Mouse (Mus musculus) limb, embryonic 13.5 days (tissue): ENCODE data around the gene Il11ra1. TPM values are rescaled to one million over a fixed set of nuclear protein-coding genes. Genes with fewer than 3 reads are reported as not detected.
"Not testable (repeated sequence)": the region's sequence is repeated elsewhere in the genome, so short reads cannot be mapped to it uniquely, and the experiment has no call there.

ENCODE experiments used
- ATAC-seq: fragments of 200-750 bp; cut with Nextera tagmentation; 2 replicates; pipeline ENCODE4 v1.8.0; 2017; ENCODE audit warnings: low read depth, moderate number of reproducible peaks, moderate TSS enrichment; ENCODE audit not compliant: low FRiP score
- H3K27ac ChIP-seq: fragments of 300-500 bp; sonication (generic); 2 replicates; pipeline ENCODE4 v1.5.1; 2015; ENCODE audit warnings: inconsistent platforms, mild to moderate bottlenecking, moderate library complexity
- H3K27me3 ChIP-seq: fragments of 300-500 bp; sonication (generic); 2 replicates; pipeline ENCODE4 v1.6.1; 2015; ENCODE audit warnings: mild to moderate bottlenecking, inconsistent platforms
- H3K36me3 ChIP-seq: fragments of 300-500 bp; sonication (generic); 2 replicates; pipeline ENCODE4 v1.6.1; 2015; ENCODE audit warnings: inconsistent platforms, mild to moderate bottlenecking, moderate library complexity
- H3K4me1 ChIP-seq: fragments of 300-500 bp; sonication (generic); 2 replicates; pipeline ENCODE4 v1.6.1; 2015; ENCODE audit warnings: inconsistent platforms
- H3K4me2 ChIP-seq: fragments of 300-500 bp; sonication (generic); replicated peaks from 2 replicates; pipeline ENCODE4 v1.6.1; 2015; ENCODE audit warnings: inconsistent platforms, mild to moderate bottlenecking, moderate library complexity
- H3K4me3 ChIP-seq: fragments of 300-500 bp; sonication (generic); 2 replicates; pipeline ENCODE4 v1.5.1; 2015; ENCODE audit warnings: moderate library complexity, mild to moderate bottlenecking, inconsistent platforms
- H3K9ac ChIP-seq: fragments of 300-500 bp; sonication (generic); 2 replicates; pipeline ENCODE4 v1.6.1; 2015; ENCODE audit warnings: mild to moderate bottlenecking, inconsistent platforms
- H3K9me3 ChIP-seq: fragments of 300-500 bp; sonication (generic); 2 replicates; pipeline ENCODE4 v1.6.1; 2016; ENCODE audit warnings: inconsistent platforms
- WGBS: fragments of 180-500 bp; shearing (Covaris S2); methylation state at CpG from one replicate; pipeline ENCODE4 v1.1.7; 2015; 5-methylcytosine and 5-hydroxymethylcytosine counted together
- polyA plus RNA-seq: library from polyadenylated mRNA; unstranded; fragments of >200 nt; fragmentation: Nextera tagmentation; extraction: Ambion mirVana; gene quantifications from 2 replicates; pipeline ENCODE4 v1.2.1, GENCODE M21; 2015

The Il11ra1 gene
- polyA plus RNA-seq, 1 experiment from 2014 or later: 405 TPM

DNA sequence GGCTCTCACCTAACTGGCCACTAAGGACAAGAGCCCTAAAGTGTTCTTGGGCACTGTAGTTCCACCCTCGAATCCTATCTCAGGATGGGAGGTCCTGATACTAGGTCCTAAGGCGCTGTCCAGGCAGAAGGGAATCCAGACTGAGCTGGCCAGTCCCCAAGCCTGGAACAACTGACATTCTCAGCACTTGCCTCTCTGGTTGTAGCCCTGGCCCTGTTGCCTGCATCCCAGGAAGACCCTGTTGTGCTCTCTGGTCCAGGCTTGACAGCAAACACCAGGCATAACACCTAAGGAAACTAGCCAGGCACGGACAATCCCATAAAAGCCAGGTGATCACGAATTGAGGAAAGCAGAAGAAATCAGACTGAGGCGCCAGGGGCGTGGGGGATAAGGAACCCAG, 17.0 kb upstream of the Il11ra1 start:
- Histone ChIP-seq H3K9me3 (no peaks in the 10 kb centered on the region), H3K36me3 (no peaks in the 10 kb centered on the region), H3K9ac (no peak overlapping the region), H3K27me3 (peaks cover 59% of the 10 kb centered on the region), H3K27ac (no peak overlapping the region), H3K4me1 (peaks cover 18% of the 10 kb centered on the region), H3K4me3 (no peak overlapping the region), H3K4me2 (no peak overlapping the region)
- WGBS: 16% methylated on average over 6 of the region's 6 CpGs
- peak; percentile 21; the same call in 1 of the 2 replicates for ATAC-seq

DNA sequence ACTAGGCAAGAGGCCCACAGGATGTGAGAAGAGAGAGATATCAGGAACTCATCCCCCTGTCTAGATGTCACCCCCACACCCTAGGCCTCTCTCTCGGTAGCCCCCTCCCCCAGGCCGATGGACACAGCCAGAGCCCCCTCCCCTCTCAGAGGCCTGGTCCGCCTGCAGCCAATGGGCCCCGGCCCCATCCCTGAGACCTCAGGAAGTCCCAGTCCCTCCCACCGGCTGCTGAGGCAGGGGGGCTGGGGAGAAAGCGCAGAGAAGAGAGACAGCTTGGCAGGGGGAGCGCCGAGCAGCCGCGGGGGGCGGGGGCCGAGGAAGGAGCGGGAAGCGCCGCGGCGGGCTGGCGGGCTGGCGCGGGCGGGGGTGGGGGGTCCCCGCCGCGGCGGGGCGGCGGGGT, 16.5 kb upstream of the Il11ra1 start:
- not testable (repeated sequence) for H3K27ac ChIP-seq, H3K36me3 ChIP-seq, H3K9ac ChIP-seq, H3K9me3 ChIP-seq
- Histone ChIP-seq H3K27me3 (peaks cover 54% of the 10 kb centered on the region), H3K4me3 (peak overlapping the region; percentile 27), H3K4me2 (peak overlapping the region; percentile 55), H3K4me1 (peaks cover 18% of the 10 kb centered on the region)
- WGBS: 0% methylated on average over 8 of the region's 27 CpGs
- peak; percentile 37; the same call in 1 of the 2 replicates for ATAC-seq

- Histone ChIP-seq H3K27me3 (peaks cover 44% of the 10 kb centered on the region), H3K4me1 (peaks cover 15% of the 10 kb centered on the region), H3K4me3 (peak overlapping the region; percentile 10; the same call in 1 of the 2 replicates), H3K4me2 (peak overlapping the region; percentile 47)
- ATAC-seq, H3K27ac ChIP-seq, H3K9ac ChIP-seq, H3K36me3 ChIP-seq, H3K9me3 ChIP-seq: not testable (repeated sequence)
- WGBS: 4% methylated on average over 23 of the region's 27 CpGs
Observed at GRCm38 (mm10) chr4:41684131-41684930, 15.5 kb upstream of the Il11ra1 start.

GRCm38 (mm10) chr4:41684931-41685453, 14.8 kb upstream of the Il11ra1 start:
- not testable (repeated sequence) for H3K4me3 ChIP-seq, H3K27ac ChIP-seq, H3K36me3 ChIP-seq, H3K9me3 ChIP-seq, H3K9ac ChIP-seq, H3K4me2 ChIP-seq, ATAC-seq, H3K4me1 ChIP-seq
- peaks cover 37% of the 10 kb centered on the region for H3K27me3 ChIP-seq
- 3% methylated on average over 13 of the region's 14 CpGs for WGBS

DNA sequence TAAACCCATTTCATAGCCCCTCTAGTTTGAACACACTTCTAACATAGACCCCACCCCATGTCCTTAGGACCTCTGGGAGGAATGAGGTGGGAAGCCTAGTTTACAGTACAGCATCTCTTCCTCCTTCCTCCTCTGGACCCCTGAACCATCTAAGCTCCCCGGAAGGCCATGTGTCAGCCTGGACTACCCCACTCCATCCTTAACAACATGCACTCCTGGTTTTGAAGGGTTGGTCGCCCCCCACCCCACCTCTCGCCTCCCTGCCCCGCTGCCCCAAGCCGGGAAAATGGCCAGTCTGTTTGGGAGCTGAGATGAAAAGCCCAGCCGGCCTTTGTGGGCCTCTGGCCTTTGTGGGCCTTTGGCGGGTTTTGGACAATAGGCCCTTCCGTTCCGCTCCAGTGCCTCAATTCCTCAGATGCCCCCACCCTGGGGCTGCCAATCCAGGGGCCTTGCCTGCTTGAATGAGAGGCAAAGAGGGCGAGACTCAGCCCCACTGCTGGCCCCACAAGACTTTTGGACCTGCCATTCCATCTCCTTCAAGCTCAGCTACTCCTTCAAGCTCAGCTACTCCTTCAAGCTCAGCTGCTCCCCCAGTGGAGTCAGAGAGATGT, 13.8 kb upstream of the Il11ra1 start:
- not testable (repeated sequence) for H3K9ac ChIP-seq, H3K4me2 ChIP-seq, ATAC-seq, H3K9me3 ChIP-seq, H3K27ac ChIP-seq, H3K36me3 ChIP-seq, H3K4me3 ChIP-seq, H3K4me1 ChIP-seq
- peaks cover 28% of the 10 kb centered on the region for H3K27me3 ChIP-seq
- WGBS: 58% methylated on average over 10 of the region's 10 CpGs

- H3K4me1 ChIP-seq, H3K4me3 ChIP-seq, H3K9me3 ChIP-seq, H3K9ac ChIP-seq, H3K27ac ChIP-seq, H3K36me3 ChIP-seq, ATAC-seq, H3K4me2 ChIP-seq: not testable (repeated sequence)
- peaks cover 18% of the 10 kb centered on the region for H3K27me3 ChIP-seq
- 54% methylated on average over 1 of the region's 1 CpGs for WGBS
Observed at GRCm38 (mm10) chr4:41688562-41688961, 11.2 kb upstream of the Il11ra1 start.

- not testable (repeated sequence) for H3K36me3 ChIP-seq, ATAC-seq, H3K9me3 ChIP-seq, H3K4me3 ChIP-seq, H3K4me2 ChIP-seq, H3K9ac ChIP-seq, H3K4me1 ChIP-seq, H3K27ac ChIP-seq
- WGBS: no CpG with 5 or more reads among the region's 4 CpGs
- H3K27me3 ChIP-seq: peaks cover 18% of the 10 kb centered on the region
Observed at GRCm38 (mm10) chr4:41690014-41690413, 9.8 kb upstream of the Il11ra1 start.

DNA sequence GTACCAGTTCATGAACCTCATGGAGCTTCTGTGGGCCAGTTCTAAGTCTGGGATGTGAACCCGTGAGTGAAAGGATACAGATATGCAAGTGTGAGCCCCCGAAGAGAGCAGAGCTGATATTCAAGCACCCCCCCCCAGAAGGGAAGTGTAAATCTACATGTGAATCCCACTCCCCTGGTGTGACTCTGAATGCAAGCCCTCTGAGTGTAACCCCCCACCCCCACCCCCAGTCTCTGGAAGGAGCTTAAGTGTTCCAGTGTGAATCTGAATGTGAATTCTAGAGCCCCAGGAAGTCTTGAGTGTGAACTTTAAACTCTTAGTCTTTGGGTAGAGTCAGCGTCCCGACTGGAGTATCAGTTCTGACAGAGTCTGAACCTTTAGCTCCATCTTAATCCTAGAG, 6.3 kb upstream of the Il11ra1 start:
- not testable (repeated sequence) for H3K4me2 ChIP-seq, H3K36me3 ChIP-seq, H3K27ac ChIP-seq, H3K4me1 ChIP-seq, H3K9ac ChIP-seq, H3K4me3 ChIP-seq, H3K9me3 ChIP-seq, ATAC-seq
- WGBS: 20% methylated on average over 4 of the region's 4 CpGs
- H3K27me3 ChIP-seq: peaks cover 16% of the 10 kb centered on the region

DNA sequence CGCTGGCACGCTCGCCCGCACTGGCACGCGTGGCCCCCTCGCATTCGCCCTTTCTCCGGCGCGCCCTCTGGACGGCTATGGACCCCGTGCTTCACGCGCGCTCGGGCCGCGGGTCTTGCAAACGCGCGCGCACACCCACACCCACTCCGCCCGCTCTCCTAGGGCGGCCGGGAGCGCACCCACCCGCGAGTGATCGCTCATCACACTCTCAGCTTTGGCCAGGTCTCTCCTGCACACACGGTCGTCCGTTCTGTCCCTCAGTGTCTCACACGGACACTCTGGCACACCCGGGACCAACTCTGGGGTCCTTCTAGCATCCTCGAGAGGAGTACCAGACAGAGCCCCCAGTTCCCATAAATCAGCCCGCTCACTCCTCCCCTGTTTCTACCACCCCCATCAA, 4.0 kb upstream of the Il11ra1 start:
- H3K4me2 ChIP-seq: peak overlapping the region; percentile 46
- not testable (repeated sequence) for ATAC-seq, H3K36me3 ChIP-seq, H3K4me1 ChIP-seq, H3K27ac ChIP-seq, H3K9ac ChIP-seq, H3K9me3 ChIP-seq
- WGBS: 3% methylated on average over 21 of the region's 38 CpGs
- H3K4me3 ChIP-seq: peak overlapping the region; percentile 24
- peaks cover 16% of the 10 kb centered on the region for H3K27me3 ChIP-seq

GRCm38 (mm10) chr4:41696452-41696851, 3.3 kb upstream of the Il11ra1 start:
- H3K4me3 ChIP-seq, H3K4me2 ChIP-seq, H3K4me1 ChIP-seq, ATAC-seq, H3K9ac ChIP-seq, H3K36me3 ChIP-seq, H3K9me3 ChIP-seq, H3K27ac ChIP-seq: not testable (repeated sequence)
- peaks cover 16% of the 10 kb centered on the region for H3K27me3 ChIP-seq
- 6% methylated on average over 14 of the region's 15 CpGs for WGBS

GRCm38 (mm10) chr4:41696930-41697841, 2.6 kb upstream of the Il11ra1 start, which contains the start of gene Cntfr:
Gene Cntfr, minus strand, starts transcription at chr4:41697089.
- H3K36me3 ChIP-seq, ATAC-seq, H3K4me1 ChIP-seq, H3K9ac ChIP-seq, H3K9me3 ChIP-seq, H3K27ac ChIP-seq, H3K4me3 ChIP-seq: not testable (repeated sequence)
- Histone ChIP-seq H3K4me2 (peak within 1 kb of the TSS; percentile 46; the same call in 1 of the 2 replicates), H3K27me3 (peaks cover 16% of the 10 kb centered on the region)
- WGBS: 11% methylated on average over 24 of the region's 40 CpGs
